9 mouse cellular contexts compared by ENCODE assay signal in the genomic region with DNA sequence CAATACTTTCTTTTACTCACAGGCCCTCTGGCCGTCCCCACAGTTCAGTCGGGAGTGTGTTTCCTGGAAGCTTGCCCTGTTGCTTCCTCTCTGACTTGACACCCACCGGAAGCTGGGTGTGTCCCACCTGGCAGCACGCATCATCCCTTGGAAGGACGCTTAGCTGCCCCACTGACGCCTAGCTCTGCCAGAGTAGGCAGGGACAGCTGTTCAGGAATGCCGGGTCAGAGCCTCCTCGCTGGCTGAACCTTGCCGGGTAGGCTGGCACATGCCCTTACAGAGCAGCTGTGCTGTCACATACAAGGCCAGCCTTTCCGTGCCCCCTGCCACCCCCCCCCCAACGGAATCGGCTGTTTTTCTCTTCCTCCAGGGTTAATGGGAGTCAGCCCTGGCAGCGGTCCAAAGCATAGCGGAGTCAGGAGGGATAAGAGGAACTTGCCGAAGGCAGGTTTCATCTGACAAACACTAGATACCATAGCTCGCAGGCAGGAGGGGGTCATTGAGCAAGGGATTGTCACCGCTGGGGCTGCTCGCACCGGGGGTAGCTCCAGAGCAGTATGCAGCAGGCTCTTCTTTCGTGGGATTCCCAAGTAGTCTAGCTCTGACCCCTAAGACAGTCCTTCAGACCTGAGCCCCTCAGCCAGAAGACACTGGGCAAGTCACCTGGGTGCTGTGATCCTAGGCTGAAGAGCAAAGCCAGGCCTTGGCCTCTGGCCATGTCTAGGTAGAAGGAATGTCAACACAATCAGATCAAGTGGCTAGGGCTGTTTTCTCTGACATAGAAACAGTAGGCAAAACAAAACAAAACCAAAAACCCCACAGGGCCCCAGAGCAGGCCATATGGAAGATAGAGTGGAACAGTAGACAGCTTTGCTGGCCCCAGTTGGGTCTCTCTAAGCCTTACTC. TPM values are rescaled to one million over a fixed set of nuclear protein-coding genes. Genes with fewer than 3 reads are reported as not detected.
DNase-seq lines count a peak whose midpoint lies in the region; ATAC-seq lines count a peak whose summit lies in the region.
"Had no signal": no experiment of that assay in that cellular context is flagged by ENCODE, and none has a peak within 500 bp of the region (broad histone marks: within the 10 kb centered on the region; RNA-seq: fewer than 3 reads in every experiment).

No protein-coding gene starts in this region.

- peak overlapping the region; percentile 68 for H3K27ac ChIP-seq in intestine, embryonic 16.5 days (ENCODE audit: low read length)
- peak overlapping the region; percentile 88 for H3K27ac ChIP-seq in lung, embryonic 16.5 days (ENCODE audit: low read length)

- peak overlapping the region; percentile 12; the same call in 1 of the 2 replicates for H3K4me2 ChIP-seq in intestine, embryonic 16.5 days (ENCODE audit: low read depth, low read length)
- H3K4me2 ChIP-seq in lung, embryonic 16.5 days (ENCODE audit: low read depth, low read length), result peak overlapping the region; percentile 19
- H3K4me2 ChIP-seq: liver, embryonic 13.5 days had no signal

- 23% methylated on average over 20 of the region's 20 CpGs for WGBS in intestine, embryonic 16.5 days
- WGBS in lung, embryonic 16.5 days, result 8% methylated on average over 20 of the region's 20 CpGs

- no peak overlapping the region for H3K4me3 ChIP-seq in intestine, embryonic 16.5 days (ENCODE audit: low read length)
- no peak overlapping the region for H3K4me3 ChIP-seq in lung, embryonic 16.5 days (ENCODE audit: low read length)
- H3K4me3 ChIP-seq: liver, embryonic 13.5 days had no signal

- peak; percentile 31 to 37 for DNase-seq in monocyte, adult 2 months (ENCODE audit: low read depth in 1 of 2, low spot score in 2 of 2)
- peak; percentile 52 to 75 for DNase-seq in cerebellum, postnatal 14 days
- peak; percentile 70 to 75 for DNase-seq in heart, adult 18-20 months
- DNase-seq in retina, postnatal 7 days (ENCODE audit: low read depth, low spot score), result peak; percentile 16
- DNase-seq in layer of hippocampus, postnatal 36 days, result no peak
- DNase-seq: liver, embryonic 13.5 days had no signal

- peak overlapping the region; percentile 19; the same call in 1 of the 2 replicates for H3K9ac ChIP-seq in intestine, embryonic 16.5 days (ENCODE audit: low read depth, low read length)
- no peak overlapping the region for H3K9ac ChIP-seq in lung, embryonic 16.5 days (ENCODE audit: low read length)
- H3K9ac ChIP-seq: liver, embryonic 13.5 days had no signal

- ATAC-seq in monocyte, adult 5-6 weeks (replicated peaks; ENCODE audit: insufficient number of reproducible peaks, low FRiP score, low TSS enrichment, poor library complexity, severe bottlenecking), result no peak; the same call in 1 of the 2 replicates
- ATAC-seq in intestine, embryonic 16.5 days, result peak; percentile 66
- ATAC-seq in lung, embryonic 16.5 days (ENCODE audit: low read depth), result peak; percentile 72

- H3K4me1 ChIP-seq in intestine, embryonic 16.5 days (ENCODE audit: control insufficient read depth, insufficient read depth, low read length), result peaks cover 27% of the 10 kb centered on the region
- peaks cover 19% of the 10 kb centered on the region for H3K4me1 ChIP-seq in lung, embryonic 16.5 days (replicated peaks; ENCODE audit: control insufficient read depth, insufficient read depth, low read length)

- H3K27me3 ChIP-seq in intestine, embryonic 16.5 days (replicated peaks; ENCODE audit: control insufficient read depth, insufficient read depth, low read length), result no peaks in the 10 kb centered on the region
- no peaks in the 10 kb centered on the region for H3K27me3 ChIP-seq in lung, embryonic 16.5 days (ENCODE audit: control insufficient read depth, insufficient read depth, low read depth, low read length)
- H3K27me3 ChIP-seq: liver, embryonic 13.5 days had no signal

- no peaks in the 10 kb centered on the region for H3K9me3 ChIP-seq in intestine, embryonic 16.5 days (ENCODE audit: control insufficient read depth, low read length)
- H3K9me3 ChIP-seq in lung, embryonic 16.5 days (ENCODE audit: control insufficient read depth, low read length), result no peaks in the 10 kb centered on the region
- H3K9me3 ChIP-seq: liver, embryonic 13.5 days had no signal

- no peaks in the 10 kb centered on the region for H3K36me3 ChIP-seq in intestine, embryonic 16.5 days (ENCODE audit: control insufficient read depth, insufficient read depth, low read length)
- H3K36me3 ChIP-seq in lung, embryonic 16.5 days (ENCODE audit: control insufficient read depth, insufficient read depth, low read length), result no peaks in the 10 kb centered on the region
- H3K36me3 ChIP-seq: liver, embryonic 13.5 days had no signal

RNA-seq across cellular contexts. Expression of a gene that starts 58.9 kb away (rescaled TPM):
- total RNA-seq in monocyte, adult 5-6 weeks (2017), result not detected in 3 replicates
- under 1 TPM in 1 of 2 experiments, not detected in 1; 0.08 TPM for total RNA-seq in heart, adult 18-20 months (2021)
- 0.05 and 0.16 TPM in 2 replicates for polyA plus RNA-seq in intestine, embryonic 16.5 days (2015; fragmentation: Nextera tagmentation; extraction: Ambion mirVana)
- polyA plus RNA-seq in lung, embryonic 16.5 days (2015; fragmentation: Nextera tagmentation; extraction: Ambion mirVana), result 0.08 TPM in 1 of 2 replicates, not detected in the other
- 1 to 10 TPM; 4.3 to 4.4 TPM for total RNA-seq in layer of hippocampus, postnatal 36 days (2021)

Comparison
In these comparisons a context has a peak if more than half of its experiments do, and no peak if none do; other contexts are left out.
1. DNase-seq: peak in monocyte, adult 2 months (2 of 2), cerebellum, postnatal 14 days (2 of 2), heart, adult 18-20 months (2 of 2) and retina, postnatal 7 days (single experiment); none in layer of hippocampus, postnatal 36 days (0 of 2).